Mouse (Mus musculus) limb, embryonic 14.5 days (tissue): ENCODE measurements around the gene Gfm2. TPM values are rescaled to one million over a fixed set of nuclear protein-coding genes. Genes with fewer than 3 reads are reported as not detected.
A peak's percentile ranks its signal among the peaks of the same experiment; 100 is the strongest.
"Not testable (repeated sequence)": the region's sequence is repeated elsewhere in the genome, so short reads cannot be mapped to it uniquely, and the experiment has no call there.

Source experiments
- ATAC-seq: fragments of 200-750 bp; cut with Nextera tagmentation; 2 replicates; pipeline ENCODE4 v1.8.0; 2017; ENCODE audit warnings: low read depth, moderate number of reproducible peaks, moderate TSS enrichment; ENCODE audit not compliant: low FRiP score
- DNase-seq: peaks from one replicate; pipeline ENCODE4 v3.0.0-alpha.2; 2015; ENCODE audit warnings: low spot score
- H3K27ac ChIP-seq: fragments of 300-500 bp; sonication (generic); replicated peaks from 2 replicates; pipeline ENCODE4 v1.5.1; 2014; ENCODE audit warnings: low read depth, mild to moderate bottlenecking, low read length, moderate library complexity, mixed read lengths
- H3K27me3 ChIP-seq: fragments of 300-500 bp; sonication (generic); 2 replicates; pipeline ENCODE4 v1.6.1; 2014; ENCODE audit warnings: low read length, mixed read lengths; ENCODE audit not compliant: control insufficient read depth, insufficient read depth
- H3K36me3 ChIP-seq: fragments of 300-500 bp; sonication (generic); 2 replicates; pipeline ENCODE4 v1.6.1; 2014; ENCODE audit warnings: mild to moderate bottlenecking, low read length, moderate library complexity, mixed read lengths; ENCODE audit not compliant: control insufficient read depth, insufficient read depth
- H3K4me1 ChIP-seq: fragments of 300-500 bp; sonication (generic); 2 replicates; pipeline ENCODE4 v1.6.1; 2014; ENCODE audit warnings: antibody characterized with exemption, low read length, mixed read lengths; ENCODE audit not compliant: control insufficient read depth, insufficient read depth
- H3K4me2 ChIP-seq: fragments of 300-500 bp; sonication (generic); replicated peaks from 2 replicates; pipeline ENCODE4 v1.6.1; 2014; ENCODE audit warnings: low read depth, mild to moderate bottlenecking, low read length, moderate library complexity; ENCODE audit not compliant: severe bottlenecking
- H3K4me3 ChIP-seq: fragments of 300-500 bp; sonication (generic); replicated peaks from 2 replicates; pipeline ENCODE4 v1.5.1; 2014; ENCODE audit warnings: low read length
- H3K9ac ChIP-seq: fragments of 300-500 bp; sonication (generic); 2 replicates; pipeline ENCODE4 v1.6.1; 2014; ENCODE audit warnings: mild to moderate bottlenecking, low read depth, low read length, moderate library complexity; ENCODE audit not compliant: severe bottlenecking
- H3K9me3 ChIP-seq: fragments of 300-500 bp; sonication (generic); 2 replicates; pipeline ENCODE4 v1.6.1; 2016; ENCODE audit warnings: low read length; ENCODE audit not compliant: control insufficient read depth
- POLR2A ChIP-seq: fragments of 200-500 bp; IDR thresholded peaks from 2 replicates; pipeline ENCODE4 v1.8.0; 2012; ENCODE audit warnings: inconsistent platforms, mild to moderate bottlenecking, moderate library complexity, borderline replicate concordance; ENCODE audit not compliant: insufficient read depth, insufficient read length; ENCODE audit errors: extremely low read depth
- WGBS: fragments of 180-500 bp; shearing (Covaris S2); extraction: QIAGEN DNeasy Blood & Tissue Kit; methylation state at CpG from one replicate; pipeline ENCODE4 v1.1.7; 2014; 5-methylcytosine and 5-hydroxymethylcytosine counted together
- polyA plus RNA-seq, 2 experiments: library from polyadenylated mRNA; depleted of rRNA in 1 of 2; stranded (reverse) in 1 of 2; unstranded in 1 of 2; fragments of >200 nt; fragmentation: Nextera tagmentation in 1 of 2; extraction: Ambion mirVana in 1 of 2; gene quantifications; 2 replicates each; pipeline versions ENCODE4 v1.2.1 to v1.2.3; 2012 to 2014

Gene Gfm2
- polyA plus RNA-seq (2012; rRNA removed) (26.9 and 29.6 TPM in 2 replicates), polyA plus RNA-seq (2014; fragmentation: Nextera tagmentation; extraction: Ambion mirVana) (28.2 and 29.1 TPM in 2 replicates)

GRCm38 (mm10) chr13:97137466-97138400, at the start of gene Gfm2, which contains the start of gene Nsa2:
Gene Gfm2 (plus strand): TSS chr13:97137937.
Gene Nsa2 (minus strand): TSS chr13:97137937.
- Histone ChIP-seq H3K4me1 (peaks cover 6% of the 10 kb centered on the region), H3K9ac (peak within 1 kb of the TSS; percentile 75), H3K27me3 (no peaks in the 10 kb centered on the region), H3K36me3 (peaks cover 30% of the 10 kb centered on the region), H3K4me3 (peak within 1 kb of the TSS; percentile 74), H3K27ac (peak within 1 kb of the TSS; percentile 62; the same call in 1 of the 2 replicates), H3K4me2 (peak within 1 kb of the TSS; percentile 57), H3K9me3 (no peaks in the 10 kb centered on the region)
- peak; percentile 95 for DNase-seq
- TF ChIP-seq POLR2A: no peak
- under 1% methylated on average over 57 of the region's 57 CpGs for WGBS
- ATAC-seq: peak; percentile 96

- ATAC-seq: no peak
- Histone ChIP-seq H3K9ac (no peak overlapping the region), H3K4me2 (no peak overlapping the region), H3K9me3 (no peaks in the 10 kb centered on the region), H3K4me3 (no peak overlapping the region), H3K27me3 (no peaks in the 10 kb centered on the region), H3K36me3 (no peaks in the 10 kb centered on the region), H3K27ac (no peak overlapping the region), H3K4me1 (no peaks in the 10 kb centered on the region)
- no peak for DNase-seq
- 92% methylated on average over 3 of the region's 3 CpGs for WGBS
- no peak for TF ChIP-seq POLR2A
These were observed 49.6 kb upstream of the Gfm2 start for GRCm38 (mm10) chr13:97088183-97088582.

- no peak for TF ChIP-seq POLR2A
- WGBS: 88% methylated on average over 4 of the region's 4 CpGs
- Histone ChIP-seq H3K27me3 (no peaks in the 10 kb centered on the region), H3K27ac (no peak overlapping the region), H3K36me3 (no peaks in the 10 kb centered on the region), H3K4me3 (no peak overlapping the region), H3K4me1 (no peaks in the 10 kb centered on the region), H3K9me3 (no peaks in the 10 kb centered on the region), H3K4me2 (no peak overlapping the region), H3K9ac (no peak overlapping the region)
- ATAC-seq: no peak
- DNase-seq: no peak
These were observed 42.0 kb upstream of the Gfm2 start for GRCm38 (mm10) chr13:97095726-97096125.

GRCm38 (mm10) chr13:97099187-97099852, 38.4 kb upstream of the Gfm2 start, which contains the start of gene Gm6169:
Gene Gm6169 (minus strand): TSS chr13:97099237.
- Histone ChIP-seq H3K4me1 (no peaks in the 10 kb centered on the region), H3K4me2 (no peak within 1 kb of the TSS), H3K9ac (no peak within 1 kb of the TSS), H3K9me3 (no peaks in the 10 kb centered on the region), H3K36me3 (no peaks in the 10 kb centered on the region), H3K27ac (no peak within 1 kb of the TSS), H3K27me3 (no peaks in the 10 kb centered on the region), H3K4me3 (no peak within 1 kb of the TSS)
- DNase-seq (peak; percentile 40), ATAC-seq (no peak)
- WGBS: 84% methylated on average over 19 of the region's 22 CpGs
- no peak for TF ChIP-seq POLR2A

- ATAC-seq (no peak), DNase-seq (no peak)
- H3K9ac ChIP-seq: no peak overlapping the region
- H3K4me1 ChIP-seq: no peaks in the 10 kb centered on the region
- H3K27me3 ChIP-seq: no peaks in the 10 kb centered on the region
- no peak overlapping the region for H3K4me3 ChIP-seq
- H3K9me3 ChIP-seq: no peaks in the 10 kb centered on the region
- 69% methylated on average over 7 of the region's 7 CpGs for WGBS
- no peaks in the 10 kb centered on the region for H3K36me3 ChIP-seq
- TF ChIP-seq POLR2A: no peak
- H3K4me2 ChIP-seq: no peak overlapping the region
- H3K27ac ChIP-seq: no peak overlapping the region
These were observed 32.7 kb upstream of the Gfm2 start for GRCm38 (mm10) chr13:97104996-97105395.

- not testable (repeated sequence) for H3K27ac ChIP-seq
These were observed 30.0 kb upstream of the Gfm2 start for GRCm38 (mm10) chr13:97107721-97108120.

More at GRCm38 (mm10) chr13:97107721-97108120, 30.0 kb upstream of the Gfm2 start:
- not testable (repeated sequence) for H3K9me3 ChIP-seq, H3K9ac ChIP-seq, H3K4me2 ChIP-seq, H3K36me3 ChIP-seq, ATAC-seq, H3K27me3 ChIP-seq, DNase-seq, H3K4me1 ChIP-seq, H3K4me3 ChIP-seq
- 85% methylated on average over 4 of the region's 4 CpGs for WGBS
